Mouse (Mus musculus): ENCODE measurements around the gene Lyrm9. TPM values are rescaled to one million over a fixed set of nuclear protein-coding genes. Genes with fewer than 3 reads are reported as not detected.

Gene Lyrm9
- total RNA-seq, 2 experiments from 2014 or later: 10.0 to 13.8 TPM

- intact Hi-C loops (cut with DNase I): no loop called here
- no peak for DNase-seq
Measured at GRCm38 (mm10) chr11:78809398-78809797, 17.0 kb upstream of the Lyrm9 start.

DNA sequence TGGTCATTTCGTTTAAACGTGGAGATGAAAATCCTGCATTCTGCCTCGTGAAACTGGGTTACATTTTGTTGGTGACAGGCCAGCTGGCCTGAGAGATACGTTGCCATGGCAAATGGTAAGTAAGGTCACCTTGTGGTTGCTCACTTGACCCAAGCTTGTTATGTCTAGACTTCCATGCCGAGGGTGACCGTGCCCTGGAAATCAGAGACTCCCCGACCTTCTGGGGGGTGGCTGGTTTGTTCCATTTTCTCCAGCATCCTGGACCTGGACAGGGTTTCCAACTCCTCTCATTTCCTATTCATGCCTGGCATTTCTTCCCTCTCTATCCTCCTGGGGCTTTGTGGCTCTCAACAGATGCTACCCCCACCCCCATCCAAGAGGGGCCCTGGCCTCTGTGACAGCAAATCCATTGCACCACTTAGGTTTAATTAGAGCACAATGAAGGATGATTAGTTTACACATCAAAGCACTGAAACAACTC, 11.9 kb upstream of the Lyrm9 start:
- no peak for DNase-seq
- intact Hi-C loops (cut with DNase I): no loop called here

DNA sequence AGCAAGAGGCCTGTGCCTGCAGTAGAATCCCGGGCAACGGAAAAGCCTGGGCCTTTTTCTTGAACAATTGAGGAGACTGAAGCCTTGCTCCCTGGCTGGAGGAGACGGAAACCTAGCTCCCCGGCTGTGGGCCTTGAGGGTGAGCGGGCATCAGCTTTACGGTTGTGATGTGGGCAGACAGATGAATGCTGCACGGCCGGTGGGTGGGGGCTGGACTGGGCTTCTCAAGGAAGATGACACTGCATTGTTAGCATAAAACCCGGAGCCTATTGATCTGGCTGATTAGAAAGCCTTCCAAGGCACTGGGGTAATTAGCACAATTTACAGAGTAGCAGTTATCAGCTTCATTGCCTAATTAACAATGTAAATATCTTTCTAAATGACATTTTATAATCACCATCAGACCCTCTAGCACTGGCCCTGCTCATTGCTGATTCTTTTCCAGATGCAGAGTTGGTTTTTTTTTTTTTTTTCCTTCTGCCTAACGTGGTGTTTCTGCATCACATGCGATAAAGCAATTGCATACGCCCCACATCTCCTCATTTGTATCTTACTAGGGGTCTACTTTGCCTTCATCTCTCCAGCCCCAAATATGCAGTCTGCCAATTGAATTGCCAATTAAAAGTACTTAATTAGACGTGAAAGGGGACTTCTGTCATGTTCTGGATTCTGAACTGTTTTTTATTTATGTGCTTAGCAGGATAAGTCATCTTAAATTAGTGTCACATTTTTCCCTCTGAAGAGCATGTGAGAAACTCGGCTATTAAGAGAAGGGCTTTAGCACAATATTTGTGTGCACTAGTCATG, 10.2 kb upstream of the Lyrm9 start:
- intact Hi-C loops (cut with DNase I): no loop called here
- no peak for DNase-seq

GRCm38 (mm10) chr11:78817311-78818022, 8.9 kb upstream of the Lyrm9 start:
- DNase-seq: no peak
- intact Hi-C loops (cut with DNase I): no loop called here

- intact Hi-C loops (cut with DNase I): no loop called here
- DNase-seq: no peak
Measured at GRCm38 (mm10) chr11:78820337-78821000, 5.9 kb upstream of the Lyrm9 start.

DNA sequence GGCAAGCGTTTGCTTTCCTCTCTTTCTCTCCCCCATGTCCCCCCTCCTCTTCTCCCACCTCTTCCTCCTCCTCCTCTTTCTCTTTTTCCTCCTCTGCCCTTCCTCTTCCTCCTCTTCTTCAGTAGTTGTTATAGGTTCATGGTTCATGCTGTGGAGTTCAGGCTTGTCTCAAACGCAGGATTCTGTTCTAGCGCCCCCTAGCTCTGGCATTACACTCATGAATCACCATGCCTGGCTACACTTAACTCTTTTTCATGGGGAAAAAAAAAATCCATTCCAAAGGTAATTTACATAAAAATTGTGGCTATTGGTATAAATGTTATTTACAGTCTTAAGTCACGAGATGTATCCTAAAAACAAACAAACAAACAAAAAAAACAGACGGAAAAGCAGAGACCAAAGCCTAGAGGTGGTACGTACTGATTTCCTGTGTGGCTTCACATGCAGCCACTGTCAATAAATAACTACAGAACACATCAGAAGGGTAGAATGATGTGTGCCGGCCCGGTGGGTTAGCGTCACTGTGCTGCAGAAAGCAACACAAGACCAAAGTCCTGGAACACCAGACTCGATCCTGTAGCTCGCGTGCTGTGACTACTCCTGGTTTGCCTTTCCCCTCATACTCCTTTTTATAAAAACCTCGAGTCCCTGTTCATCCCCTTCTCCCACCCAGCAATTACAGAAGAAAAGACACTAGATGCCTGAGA, 3.4 kb upstream of the Lyrm9 start:
- DNase-seq: no peak
- intact Hi-C loops (cut with DNase I): no loop called here

GRCm38 (mm10) chr11:78827546-78827945, 1.2 kb downstream of the Lyrm9 start:
- intact Hi-C loops (cut with DNase I): loop anchor here (5.0 kb wide), 1 partner anchor 265 kb away; no protein-coding TSS in a partner anchor

DNA sequence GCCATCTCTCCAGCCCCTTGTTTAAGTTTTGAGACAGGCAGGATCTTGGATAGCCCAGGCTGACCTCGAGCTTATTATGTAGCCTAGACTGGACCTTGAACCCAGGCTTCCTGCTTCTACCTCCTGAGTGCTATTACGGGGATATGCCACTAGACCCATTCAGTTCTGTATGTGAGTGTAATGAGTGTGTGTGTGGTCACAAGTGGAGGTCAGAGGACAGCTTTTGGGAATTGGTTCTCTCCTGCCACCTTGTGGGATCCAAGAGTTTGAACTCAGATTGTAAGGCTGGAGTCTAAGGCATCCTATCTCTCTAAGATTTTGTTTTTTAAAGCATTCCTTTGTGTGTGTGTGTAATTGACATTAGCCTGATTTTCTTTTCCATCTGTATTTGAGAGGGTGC, 2.0 kb downstream of the Lyrm9 start:
- DNase-seq: no peak
- intact Hi-C loops (cut with DNase I): loop anchor here (5.0 kb wide), 1 partner anchor 266 kb away; no protein-coding TSS in a partner anchor

More at GRCm38 (mm10) chr11:78827546-78827945, 1.2 kb downstream of the Lyrm9 start:
- DNase-seq: no peak

DNA sequence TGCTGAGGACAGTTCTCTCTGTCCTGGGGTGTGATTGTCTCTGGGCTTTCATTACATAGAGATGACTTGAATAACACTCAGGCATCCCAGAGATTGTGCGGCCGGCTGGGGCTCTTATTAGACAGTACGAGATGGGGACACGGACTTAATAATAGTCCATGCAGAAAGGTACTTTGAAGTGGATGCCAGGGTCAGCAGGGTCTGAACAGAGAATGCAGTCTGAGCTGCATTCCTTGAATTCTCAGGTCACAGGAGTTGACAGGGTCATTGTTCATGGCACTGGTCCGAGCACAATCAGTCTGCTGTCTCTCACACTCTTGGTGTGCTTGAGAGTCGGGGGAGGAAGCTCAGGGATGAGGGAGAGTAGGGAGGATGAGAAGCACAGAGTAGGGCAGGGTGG, 3.0 kb downstream of the Lyrm9 start:
- no peak for DNase-seq
- intact Hi-C loops (cut with DNase I): loop anchor here (5.0 kb wide), 1 partner anchor 267 kb away; no protein-coding TSS in a partner anchor

DNA sequence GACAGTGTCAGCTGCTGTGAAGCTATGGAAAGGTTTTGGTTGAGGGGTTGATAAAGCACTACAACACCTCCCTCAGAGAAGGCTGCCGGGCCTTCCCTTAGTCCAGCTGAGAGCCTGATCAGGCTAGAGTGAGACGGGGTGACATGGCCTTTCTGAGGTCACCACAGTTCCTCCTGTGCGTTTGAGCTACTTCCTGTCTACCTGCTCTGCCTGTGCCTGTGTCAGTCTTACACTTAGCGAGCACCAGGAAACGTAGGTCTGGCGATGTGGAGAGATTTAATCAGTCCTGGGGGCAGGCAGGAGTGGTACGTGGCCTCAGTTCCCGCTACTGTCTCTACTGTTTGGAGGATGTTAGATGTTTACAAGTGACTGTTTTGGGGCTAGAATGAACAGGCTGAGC, 3.8 kb downstream of the Lyrm9 start:
- intact Hi-C loops (cut with DNase I): no loop called here
- no peak for DNase-seq

DNA sequence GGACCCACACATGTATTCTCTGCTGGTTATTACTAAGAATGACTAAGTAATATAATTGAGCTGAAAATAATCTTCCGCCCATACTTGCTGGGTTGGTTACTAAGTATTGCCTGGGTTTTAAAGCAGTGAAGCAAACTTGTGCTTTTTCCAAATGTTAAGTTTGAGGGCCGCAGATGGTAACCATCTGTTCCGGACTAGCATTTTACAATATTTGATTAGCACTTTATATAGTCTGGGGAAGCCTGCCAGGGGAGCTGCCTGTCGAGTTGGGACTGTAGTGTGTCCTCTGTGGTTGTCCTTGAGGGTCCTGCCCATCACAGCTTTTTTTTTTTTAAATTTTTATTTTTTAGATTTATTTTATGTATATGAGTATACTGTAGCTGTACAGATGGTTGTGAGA, 5.3 kb downstream of the Lyrm9 start:
- intact Hi-C loops (cut with DNase I): no loop called here
- DNase-seq: no peak

- no peak for DNase-seq
- intact Hi-C loops (cut with DNase I): no loop called here
Measured at GRCm38 (mm10) chr11:78832117-78832726, 5.8 kb downstream of the Lyrm9 start.

DNA sequence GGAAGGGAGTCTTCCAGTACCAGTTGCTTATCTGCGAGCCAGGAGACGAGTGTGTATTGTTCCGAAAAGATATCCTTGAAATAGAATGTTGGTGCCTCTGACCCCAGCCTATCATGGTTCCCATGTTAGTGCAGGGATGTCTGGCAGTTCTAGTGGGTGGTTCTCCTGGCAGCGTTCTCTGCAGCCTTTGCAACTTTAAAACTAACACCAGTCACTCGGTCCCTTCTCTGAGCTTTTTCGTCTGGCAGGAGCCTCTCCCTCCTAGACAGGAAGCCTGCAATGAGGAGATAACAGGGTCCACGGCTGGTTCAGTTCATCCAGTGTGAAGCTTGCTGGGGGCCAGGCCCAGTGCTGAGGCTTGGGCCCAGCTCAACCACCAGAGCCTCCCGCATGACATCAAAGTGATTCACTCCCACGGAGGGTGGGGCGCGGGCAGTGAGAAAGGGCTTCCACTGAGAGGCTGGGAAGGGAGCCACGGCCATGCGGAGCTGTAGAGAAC, 6.5 kb downstream of the Lyrm9 start:
- intact Hi-C loops (cut with DNase I): no loop called here
- peak in 1 of 2 experiments; percentile 18 for DNase-seq

GRCm38 (mm10) chr11:78836486-78836885, 10.1 kb downstream of the Lyrm9 start:
- intact Hi-C loops (cut with DNase I): no loop called here
- DNase-seq: no peak

GRCm38 (mm10) chr11:78837989-78838388, 11.6 kb downstream of the Lyrm9 start:
- intact Hi-C loops (cut with DNase I): no loop called here

GRCm38 (mm10) chr11:78839491-78839890, 13.1 kb downstream of the Lyrm9 start:
- intact Hi-C loops (cut with DNase I): no loop called here
- no peak for DNase-seq

More at GRCm38 (mm10) chr11:78837989-78838388, 11.6 kb downstream of the Lyrm9 start:
- peak; percentile 29 to 57 for DNase-seq

DNA sequence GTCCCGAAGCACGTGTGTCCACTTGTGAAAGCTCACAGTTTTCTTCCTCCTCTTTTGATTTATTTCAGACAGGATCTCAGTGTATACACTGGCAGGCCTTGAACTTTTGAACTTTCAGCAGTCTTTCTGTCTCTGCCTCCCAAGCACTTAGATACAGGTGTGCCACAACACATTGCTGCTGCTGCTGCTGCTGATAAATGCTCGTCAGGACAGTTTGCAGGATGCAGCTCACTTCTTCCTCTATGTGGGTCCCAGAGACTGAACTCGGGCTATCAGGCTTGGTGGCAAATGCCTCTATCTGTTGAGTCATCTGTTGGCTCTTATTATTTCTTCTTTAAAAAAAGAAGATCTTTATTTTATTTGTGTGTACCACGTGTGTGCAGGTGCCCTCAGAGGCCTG, 13.8 kb downstream of the Lyrm9 start:
- DNase-seq: no peak
- intact Hi-C loops (cut with DNase I): no loop called here

DNA sequence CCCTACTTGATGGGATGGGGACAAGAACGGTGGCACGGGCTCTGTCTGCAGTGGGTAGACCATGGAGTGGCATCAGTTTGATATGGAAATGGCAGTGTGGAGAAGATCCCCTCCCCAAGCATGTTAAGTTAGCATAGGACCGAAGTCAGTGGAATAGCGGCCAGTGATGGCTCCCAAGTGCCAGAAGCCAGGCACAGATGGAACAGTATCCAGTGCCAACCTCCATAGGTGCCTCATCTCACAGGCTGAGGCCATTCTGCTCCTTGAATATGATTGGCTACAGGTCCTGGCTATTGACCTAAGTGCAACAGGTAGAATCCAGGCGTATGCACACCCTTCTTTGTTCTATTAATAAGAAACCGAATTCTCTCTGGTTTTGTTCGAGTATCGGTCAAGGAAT, 15.6 kb downstream of the Lyrm9 start:
- no peak for DNase-seq
- intact Hi-C loops (cut with DNase I): no loop called here

DNA sequence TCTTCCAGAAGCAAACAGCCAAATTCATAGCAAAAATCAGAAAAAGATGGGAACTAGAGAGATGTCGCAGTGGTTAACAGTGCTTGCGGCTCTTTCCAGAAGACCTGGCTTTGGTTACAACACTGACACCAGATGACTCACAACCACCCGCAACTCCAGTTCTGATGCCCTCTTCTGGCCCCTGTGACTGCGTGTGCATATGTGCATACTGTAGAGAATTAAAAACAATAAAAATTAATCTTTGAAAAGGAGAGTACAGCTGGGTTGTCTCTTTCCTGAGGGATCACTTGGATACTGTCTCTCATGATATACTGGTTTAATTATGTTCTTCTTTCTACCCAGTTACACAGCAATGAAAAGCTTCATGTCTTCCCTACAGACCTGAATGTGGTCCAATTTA, 20.2 kb downstream of the Lyrm9 start:
- intact Hi-C loops (cut with DNase I): no loop called here
- DNase-seq: no peak
